Mouse (Mus musculus) A20 (cell line): ENCODE measurements around the gene Gjb5.

Experiments used
- DNase-seq: peaks from one replicate; pipeline ENCODE4 v3.0.0-alpha.2; 2011; ENCODE audit warnings: low read depth, low spot score

Gene Gjb5

GRCm38 (mm10) chr4:127311561-127311960 lies 46.4 kb downstream of the Gjb5 start:
- no peak for DNase-seq

- no peak for DNase-seq
Measured at GRCm38 (mm10) chr4:127306915-127307314, 51.1 kb downstream of the Gjb5 start.
